Mouse (Mus musculus) spleen, postnatal 10 days (tissue): ENCODE measurements around the gene Dst.
A peak's percentile ranks its signal among the peaks of the same experiment; 100 is the strongest.

Source experiments
- DNase-seq, 2 experiments: peaks; one replicate each; pipeline ENCODE4 v3.0.0; 2021 to 2022; ENCODE audit warnings: low spot score in 2 of 2

The Dst gene

DNA sequence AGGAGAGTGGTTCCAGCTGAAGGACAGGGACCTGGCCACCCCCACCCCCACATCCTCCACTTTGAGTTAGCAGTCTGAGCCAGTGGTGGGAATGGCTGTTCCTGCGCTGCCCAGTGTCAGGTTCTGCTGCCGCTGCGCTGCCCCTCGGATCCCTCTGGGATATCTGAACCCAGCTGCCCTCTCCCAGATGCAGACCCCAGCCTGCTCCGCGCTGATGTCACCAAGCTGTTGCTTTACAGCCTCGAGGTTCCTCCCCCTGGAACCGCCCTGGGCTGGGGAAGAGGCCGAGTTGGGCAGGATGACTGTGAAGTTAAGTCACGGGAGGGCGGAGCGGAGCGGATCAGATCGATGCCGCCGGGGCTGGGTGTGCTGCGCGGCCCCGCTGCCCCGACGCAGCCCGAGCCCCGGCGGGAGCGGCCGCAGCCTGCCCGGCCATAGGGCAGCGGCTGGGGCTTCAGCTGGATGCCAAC, 328.3 kb downstream of the Dst start:
- DNase-seq = peak; percentile 41 to 72

DNA sequence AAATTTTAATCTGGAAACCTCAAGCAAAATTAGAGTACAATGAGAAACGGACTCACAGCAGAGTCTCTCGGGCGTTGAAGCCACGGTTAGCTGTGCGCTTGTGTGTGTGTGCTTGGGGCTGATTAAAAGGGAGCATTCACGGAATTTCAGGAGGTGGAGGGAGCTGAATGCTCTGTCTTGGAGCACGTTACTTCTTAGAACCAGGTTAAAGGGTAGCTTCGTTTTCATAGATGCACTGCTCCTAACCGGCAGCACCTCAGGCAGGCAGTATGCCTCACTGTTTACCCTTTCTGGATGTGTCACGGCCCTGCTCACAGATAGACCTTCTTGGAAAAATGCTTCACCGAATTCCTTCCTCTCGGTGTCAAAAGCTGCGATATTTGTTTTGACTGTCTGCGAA, 329.2 kb downstream of the Dst start:
- no peak for DNase-seq

DNA sequence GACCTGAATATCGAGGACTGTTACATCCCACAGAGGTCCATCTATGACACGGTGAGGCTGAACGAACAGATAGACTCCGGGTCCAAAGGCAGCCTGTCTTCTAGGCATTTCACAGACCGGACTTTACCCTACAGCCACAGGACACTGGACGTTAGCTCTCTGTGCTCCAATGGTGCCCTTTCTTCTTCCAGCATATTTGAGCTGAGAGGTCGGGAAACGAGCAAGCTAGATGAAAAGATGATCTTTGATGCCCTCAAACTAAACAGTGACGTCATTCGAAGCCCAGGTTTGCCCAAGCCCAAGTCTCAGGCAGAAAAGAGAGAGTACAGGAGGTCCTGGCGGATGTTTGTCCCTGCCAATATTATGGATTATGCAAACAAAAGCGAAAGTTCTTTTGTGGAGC, 329.7 kb downstream of the Dst start:
- no peak for DNase-seq

DNA sequence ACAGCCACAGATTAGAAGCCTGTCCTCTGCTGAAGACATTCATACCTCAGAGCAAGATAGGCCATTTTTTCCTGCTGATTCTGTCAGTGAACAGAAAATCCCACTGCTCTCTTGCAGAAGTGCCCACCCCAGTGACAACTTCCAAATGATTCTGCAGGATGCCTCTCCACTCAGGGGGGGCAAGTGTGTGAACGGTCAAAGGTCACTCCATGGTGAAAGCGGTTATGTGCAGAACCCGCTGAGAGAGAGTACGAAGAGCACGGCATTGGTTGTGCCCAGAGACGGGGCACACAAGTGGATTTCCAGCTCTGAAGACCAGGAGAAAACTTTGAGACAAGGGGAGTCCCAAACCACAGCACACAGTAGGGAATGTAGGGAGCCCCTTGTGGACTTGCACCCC, 330.2 kb downstream of the Dst start:
- no peak for DNase-seq

DNA sequence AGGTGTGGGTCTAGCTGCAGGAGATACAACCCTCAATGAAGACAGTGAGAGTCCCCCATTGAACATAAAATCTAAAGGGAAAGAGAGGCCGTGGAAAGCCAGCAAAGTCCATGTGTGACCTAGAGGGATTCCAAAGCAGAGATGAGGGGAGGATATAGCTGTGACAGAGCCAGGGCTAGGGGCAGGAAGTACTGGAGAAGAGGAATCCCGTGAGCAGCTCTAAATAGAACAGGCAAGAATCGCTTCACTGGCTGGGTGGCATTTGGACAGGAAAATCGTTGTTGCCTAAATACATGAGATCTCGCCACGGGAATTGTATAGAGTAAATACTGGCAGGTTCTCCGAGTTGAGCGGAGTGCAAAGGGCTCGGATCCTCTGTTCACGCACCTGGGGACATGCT, 336.7 kb downstream of the Dst start:
- DNase-seq = no peak

DNA sequence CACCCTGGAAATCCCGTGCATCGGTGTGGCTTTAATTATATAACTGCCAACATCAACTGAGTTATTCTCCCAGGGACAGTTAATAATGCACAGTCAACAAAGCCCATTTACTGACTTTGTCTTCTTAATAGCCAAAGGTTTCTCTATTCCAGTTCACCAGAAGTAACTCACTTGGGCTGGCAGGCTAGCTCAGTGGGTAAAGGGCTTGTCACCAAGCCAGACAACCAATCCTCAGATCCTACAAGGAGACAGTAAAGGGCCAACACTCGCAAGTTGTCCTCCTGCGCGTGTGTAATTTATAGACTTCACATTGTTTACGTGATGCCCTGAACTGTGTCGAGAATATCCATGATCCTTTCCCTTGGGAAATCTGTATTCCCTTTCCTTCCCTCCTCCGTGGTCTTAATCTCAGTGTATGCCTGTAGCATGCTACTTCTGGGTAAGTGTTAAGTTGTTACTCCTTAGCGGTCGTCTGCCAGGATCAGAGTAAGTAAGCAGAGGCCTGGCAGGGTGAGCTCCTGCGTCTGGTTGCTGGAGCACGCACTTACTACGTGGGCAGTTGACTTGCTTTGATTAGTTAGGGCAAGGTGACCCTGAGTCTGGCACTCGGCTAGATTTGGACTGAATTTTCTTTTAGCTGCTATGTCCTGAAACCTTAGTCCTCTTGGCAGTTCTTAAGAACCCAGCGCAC, 338.1 kb downstream of the Dst start:
- DNase-seq = no peak

DNA sequence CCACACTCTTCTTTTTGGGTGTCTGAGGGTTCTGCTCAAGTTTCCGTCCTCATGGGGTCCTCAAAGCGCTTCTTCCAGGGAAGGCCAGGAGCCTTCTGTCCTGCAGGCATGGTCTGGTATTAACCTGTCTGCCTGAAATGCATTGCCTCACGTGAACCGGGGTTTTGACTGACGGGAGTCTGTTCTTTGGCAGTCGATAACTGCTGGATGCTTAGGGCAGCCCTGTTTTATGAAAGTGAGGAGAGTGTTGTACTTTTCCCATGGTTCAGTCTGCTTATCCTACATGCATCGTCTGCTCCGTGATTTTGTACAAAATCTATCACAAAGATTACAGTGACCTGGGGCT, 338.6 kb downstream of the Dst start:
- DNase-seq = no peak

DNA sequence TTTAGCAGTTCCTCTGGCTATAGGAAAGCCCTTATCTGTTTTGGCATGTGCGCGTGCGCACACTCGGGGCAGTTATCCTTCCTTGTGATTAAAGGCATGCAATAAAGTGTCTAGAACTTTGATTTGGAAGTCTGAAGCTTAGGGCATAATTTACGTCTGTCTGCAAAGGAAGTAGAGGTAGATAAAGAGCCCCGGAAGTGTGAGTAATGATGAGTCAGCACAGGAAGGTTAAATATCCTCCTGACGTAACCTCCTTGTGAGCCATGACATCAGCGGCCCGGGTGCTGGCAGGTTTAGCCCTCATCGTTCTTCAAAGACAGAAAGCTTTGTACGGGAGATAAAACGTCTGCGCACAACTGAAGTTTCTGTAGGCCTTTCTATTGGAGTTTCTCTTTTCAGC, 343.1 kb downstream of the Dst start:
- DNase-seq = no peak

DNA sequence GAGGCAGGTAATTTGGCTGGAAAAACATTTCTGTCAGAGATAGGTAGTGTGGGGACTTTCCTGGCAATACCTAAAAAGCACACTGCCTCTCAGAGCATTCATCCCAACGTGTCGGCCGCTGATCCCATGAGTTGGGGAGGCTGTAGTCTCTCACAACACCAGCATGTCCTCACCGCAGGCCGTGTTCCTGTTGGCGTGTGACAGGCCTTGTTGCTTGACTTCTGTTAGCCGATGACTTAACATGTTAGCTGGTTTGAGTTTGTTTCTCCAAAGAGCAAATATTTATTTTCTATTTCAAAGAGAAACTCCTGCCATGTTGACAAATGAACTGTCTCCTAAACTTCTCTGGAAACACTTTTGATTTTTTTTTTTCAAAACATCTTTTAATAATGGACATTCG, 344.2 kb downstream of the Dst start:
- no peak for DNase-seq

DNA sequence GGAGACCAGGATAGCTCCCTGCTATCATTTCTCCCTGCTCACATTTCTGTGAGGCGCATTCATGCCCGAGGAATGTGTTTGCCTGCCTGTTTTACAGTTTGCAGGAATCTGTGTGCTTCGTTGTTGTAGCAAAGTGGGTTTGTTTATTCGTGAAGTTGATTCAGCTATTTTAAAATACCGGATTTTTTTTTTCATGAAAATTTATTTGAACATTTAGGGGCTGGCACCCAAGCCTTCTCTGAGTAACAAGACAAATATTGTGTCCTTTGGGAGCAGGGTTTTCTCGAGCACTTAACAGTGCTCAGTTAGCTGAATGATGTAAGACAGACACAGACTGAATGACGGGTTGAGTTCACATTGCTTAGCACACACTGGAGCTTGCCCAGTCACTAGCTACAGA, 345.9 kb downstream of the Dst start:
- no peak for DNase-seq

DNA sequence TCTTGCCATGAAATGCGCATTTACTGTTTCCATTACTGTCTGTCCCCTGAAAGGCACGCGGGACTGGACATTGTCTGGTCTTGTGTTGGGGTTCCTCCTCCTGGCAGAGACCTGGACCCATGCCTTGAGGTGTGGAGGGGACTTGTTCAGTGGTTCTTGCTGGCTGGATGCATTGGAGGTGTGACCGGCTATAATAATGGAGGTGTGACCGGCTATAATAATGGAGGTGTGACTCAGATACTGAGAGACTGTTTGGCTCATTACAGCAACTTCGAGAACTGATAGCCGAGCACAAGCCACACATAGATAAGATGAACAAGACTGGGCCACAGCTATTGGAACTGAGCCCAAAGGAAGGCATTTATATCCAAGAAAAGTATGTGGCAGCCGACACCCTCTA, 351.9 kb downstream of the Dst start:
- no peak for DNase-seq

DNA sequence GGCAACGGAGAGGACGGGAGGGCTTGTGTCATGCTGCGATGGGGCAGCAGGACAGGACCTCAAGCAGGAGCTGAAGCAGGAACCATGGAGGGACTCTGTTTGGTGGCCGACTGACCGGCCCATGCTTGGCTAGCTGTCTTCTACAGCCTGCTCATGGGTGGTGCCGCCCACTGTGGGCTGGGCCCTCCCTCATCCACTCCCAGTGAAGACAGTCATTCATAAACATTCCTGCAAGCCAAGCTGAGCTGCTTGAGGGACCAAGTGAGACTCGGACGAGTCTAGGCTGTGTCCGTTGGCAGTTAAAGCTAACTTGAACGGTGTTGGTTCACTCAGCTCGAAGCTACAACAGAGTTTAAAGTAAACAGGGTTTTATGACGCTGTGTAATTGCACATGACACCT, 353.0 kb downstream of the Dst start:
- DNase-seq = no peak

DNA sequence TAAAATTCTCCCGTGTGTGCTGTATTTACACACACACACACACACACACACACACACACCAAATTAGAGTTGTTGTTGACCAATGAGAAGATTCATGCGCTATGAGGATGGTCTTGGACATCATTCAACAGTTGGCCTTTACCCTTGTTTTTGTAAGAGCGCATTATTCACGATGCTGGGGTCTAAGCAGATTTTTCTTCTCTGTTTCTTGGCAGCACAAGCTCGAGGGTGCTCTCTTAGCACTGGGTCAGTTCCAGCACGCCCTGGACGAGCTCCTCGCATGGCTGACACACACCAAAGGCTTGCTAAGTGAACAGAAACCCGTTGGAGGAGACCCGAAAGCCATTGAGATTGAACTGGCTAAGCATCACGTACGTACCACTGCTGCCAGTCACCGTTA, 360.5 kb downstream of the Dst start:
- no peak for DNase-seq

DNA sequence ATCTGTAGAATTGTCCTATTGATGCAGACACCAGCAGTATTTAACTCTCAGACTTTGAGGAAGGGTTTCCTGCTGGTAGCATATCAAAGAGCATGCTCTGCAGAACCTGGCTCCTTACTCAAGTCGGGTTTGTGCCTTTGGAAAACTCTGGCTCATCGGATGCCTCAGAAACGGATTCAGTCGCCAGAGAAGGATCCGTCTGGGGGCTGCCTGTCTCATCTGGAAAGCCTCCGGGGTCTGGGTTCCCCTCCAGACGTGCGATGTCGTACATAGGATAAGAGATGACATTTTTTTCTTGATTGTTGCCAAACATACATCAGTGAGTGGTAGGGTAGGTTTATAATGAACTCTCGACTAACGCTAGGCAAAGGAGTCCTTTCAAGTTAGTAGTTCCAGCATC, 361.6 kb downstream of the Dst start:
- no peak for DNase-seq

DNA sequence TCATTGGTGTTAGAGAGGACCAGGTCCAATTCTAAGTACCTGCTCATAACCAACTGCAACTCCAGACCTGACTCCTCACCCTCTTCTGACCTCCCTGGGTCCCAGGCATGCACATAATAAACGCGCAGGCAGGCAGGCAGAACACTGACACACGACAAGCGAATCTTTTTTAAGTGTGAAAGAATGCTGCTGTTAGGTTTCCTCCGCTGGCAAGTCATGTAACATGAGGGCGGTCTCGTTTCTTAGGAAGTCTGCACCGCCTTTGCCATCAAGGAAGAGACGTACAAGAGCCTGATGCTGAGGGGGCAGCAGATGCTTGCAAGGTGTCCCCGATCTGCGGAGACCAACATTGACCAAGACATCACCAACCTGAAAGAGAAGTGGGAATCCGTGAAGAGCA, 365.9 kb downstream of the Dst start:
- DNase-seq = no peak

DNA sequence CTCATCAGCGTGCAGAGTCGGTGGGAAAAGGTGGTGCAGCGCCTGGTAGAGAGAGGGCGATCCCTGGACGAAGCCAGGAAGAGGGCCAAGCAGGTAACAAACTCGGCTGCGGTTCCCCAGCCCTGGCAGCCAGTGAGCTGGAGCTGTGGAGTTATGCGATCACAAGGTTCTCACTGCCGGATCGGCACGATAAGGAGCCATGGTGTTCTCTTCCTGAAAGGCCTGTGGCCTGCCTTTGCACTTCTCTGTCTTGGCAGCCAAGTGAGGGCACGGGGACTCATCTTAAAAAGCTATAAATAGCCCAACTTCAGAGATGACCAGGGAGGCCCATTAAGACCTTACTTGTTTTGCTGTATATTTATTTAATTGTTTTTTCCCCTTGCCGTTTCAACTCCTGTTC, 367.8 kb downstream of the Dst start:
- no peak for DNase-seq

DNA sequence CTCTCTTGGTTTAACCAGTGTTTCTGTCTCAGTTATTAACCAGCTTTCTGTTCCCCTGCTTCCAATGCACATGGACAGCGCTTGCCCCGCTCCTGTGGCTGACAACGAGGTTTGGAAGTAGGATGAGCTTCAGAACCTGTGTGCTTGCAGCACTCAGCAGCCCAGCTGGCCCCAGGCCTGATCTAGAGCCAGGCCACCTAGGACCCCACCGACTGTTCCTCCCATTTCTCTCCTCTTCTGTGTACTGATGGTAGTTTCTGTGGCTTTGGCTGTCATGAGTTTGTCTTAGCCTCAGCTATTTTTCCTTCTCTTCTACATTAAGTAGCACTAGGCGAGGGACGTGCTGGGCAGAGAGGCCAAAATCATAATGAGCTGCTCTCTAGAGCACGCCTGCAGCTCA, 368.7 kb downstream of the Dst start:
- DNase-seq = no peak

DNA sequence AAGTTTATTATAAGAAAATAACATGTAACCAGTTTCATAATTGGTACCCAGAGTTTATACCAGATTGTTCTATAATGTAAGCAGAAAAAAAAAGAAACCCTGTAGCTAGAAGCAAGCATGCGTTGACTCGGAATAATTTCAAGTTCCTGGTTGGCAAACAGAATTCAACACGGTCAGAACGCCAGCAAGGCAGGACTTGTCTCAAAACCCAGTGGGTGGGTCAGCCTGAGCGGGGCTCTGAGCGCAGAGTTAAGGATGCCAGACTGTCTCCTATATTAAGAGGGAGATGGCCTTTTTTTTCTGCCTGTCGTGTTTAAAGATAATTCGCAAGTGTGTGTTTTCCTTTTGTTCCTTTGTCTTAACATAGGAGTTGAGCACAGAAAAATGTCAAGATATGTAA, 369.2 kb downstream of the Dst start:
- no peak for DNase-seq

DNA sequence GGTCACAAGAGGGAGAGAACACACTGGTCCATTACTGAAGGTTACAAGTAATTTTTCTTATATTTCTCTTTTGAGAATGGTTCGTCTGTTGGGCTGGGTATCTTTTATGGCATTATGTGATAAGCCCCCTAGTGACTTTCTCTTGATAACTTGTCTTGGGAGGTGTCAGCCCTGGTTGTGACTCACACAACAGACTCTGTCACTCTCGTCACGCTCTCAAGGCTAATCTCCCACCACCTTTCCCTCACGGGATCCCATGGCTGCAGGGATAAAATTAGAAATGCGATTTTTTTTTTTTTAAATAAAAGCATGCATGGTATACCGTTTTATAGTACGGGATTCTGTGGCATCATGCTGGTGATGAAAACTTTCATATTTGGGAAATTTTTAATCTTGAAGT, 375.5 kb downstream of the Dst start:
- DNase-seq = no peak

DNA sequence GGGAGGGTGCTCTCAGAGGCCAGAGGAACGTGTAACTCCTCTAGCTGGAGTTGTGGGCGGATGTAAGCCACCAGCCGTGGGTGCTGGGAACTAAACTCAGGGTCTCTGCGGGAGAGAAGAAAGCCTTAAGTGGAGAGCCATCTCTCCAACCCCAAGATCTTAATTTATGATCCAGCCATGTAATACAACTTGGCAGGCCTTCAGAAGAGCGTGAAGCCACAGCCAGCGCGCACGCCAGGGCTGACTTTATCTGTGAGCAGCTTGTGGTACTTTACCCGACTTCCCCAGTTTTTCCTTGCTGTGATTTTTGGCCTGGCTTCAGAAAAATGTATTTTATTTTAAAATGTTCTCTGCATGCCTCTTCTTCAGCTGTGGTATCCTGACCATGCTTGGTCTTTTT, 377.0 kb downstream of the Dst start:
- no peak for DNase-seq

DNA sequence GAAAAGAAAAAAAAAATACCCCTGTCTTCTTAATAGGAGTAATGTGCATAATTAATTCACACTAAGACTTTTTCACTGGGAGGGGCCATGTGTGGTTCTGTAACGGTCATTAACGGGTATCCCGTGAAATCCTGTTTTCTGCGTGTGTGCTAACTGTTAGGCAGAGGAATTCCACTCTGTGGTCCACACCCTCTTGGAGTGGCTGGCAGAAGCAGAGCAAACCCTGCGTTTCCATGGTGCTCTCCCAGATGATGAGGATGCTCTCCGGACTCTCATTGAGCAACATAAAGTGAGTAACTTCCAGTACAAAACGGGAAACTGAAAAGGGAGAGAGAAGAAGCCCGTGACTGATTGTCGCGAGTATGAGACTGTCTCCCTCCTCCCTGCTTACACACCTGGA, 379.7 kb downstream of the Dst start:
- DNase-seq = no peak

DNA sequence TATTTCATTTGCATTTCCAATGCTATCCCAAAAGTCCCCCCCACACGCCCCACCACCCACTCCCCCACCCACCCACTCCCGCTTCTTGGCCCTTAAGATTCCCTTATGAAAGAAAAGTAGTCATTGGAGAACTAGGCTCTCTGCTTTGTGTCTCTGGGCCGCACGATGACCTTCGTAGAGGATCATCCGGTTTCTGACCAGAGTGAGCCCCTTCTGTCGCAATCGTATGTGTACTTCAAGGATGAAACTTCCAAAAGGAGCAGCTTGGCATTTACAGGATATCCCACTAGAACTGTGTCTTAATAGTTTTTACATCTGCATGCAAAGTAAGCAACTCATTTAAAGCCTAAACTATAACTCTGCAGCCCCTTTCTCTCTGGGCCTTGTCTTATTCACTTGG, 380.2 kb downstream of the Dst start:
- no peak for DNase-seq

DNA sequence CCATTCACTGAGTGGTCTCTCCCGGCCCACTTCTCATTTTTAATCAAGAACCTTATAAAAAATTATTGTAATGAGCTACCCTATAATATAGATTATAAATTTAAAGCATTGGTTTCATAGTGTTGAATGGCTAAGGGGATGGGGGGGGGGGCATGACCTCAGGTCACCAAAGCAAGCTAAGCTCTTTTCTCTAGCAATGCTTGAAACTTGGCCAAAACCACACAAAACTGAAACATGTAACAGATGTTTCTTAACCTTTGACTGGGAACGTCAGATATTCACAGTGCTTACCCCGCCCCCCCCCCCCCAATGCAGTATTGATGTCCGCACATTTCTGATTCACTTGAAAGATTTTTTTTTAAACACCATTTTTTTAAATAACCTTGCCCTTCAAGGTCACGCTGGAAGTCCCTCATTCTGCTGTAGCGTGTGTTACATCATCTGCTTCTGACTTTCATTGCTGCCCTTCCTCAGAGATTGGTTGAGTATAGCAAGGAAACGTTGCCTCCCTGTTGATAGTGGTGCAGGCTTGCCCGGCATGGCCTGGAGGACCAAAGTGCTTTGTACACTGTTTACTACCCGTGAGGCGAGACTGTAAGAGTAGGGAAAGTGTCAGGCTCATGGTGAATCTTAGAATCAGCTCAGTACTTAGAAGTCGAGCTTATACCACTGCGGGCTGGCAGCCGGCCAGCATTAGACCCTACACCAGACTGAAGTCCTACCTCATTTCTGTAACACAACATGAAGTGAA, 380.9 kb downstream of the Dst start:
- no peak for DNase-seq

DNA sequence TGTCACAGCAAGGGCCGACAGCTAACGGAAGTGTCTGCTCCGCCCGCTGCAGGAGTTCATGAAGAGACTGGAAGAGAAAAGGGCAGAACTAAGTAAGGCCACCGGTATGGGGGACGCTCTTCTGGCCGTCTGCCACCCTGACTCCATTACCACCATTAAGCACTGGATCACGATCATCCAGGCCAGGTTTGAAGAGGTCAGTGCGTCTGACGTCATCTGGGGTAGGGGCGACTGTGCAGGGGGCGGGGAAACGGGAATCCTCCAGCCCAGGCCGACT, 381.4 kb downstream of the Dst start:
- DNase-seq = no peak
